Mouse (Mus musculus): Measurements from ENCODE around the gene Aspn. TPM values are rescaled to one million over a fixed set of nuclear protein-coding genes. Genes with fewer than 3 reads are reported as not detected.
"Not testable (repeated sequence)": the region's sequence is repeated elsewhere in the genome, so short reads cannot be mapped to it uniquely, and the experiment has no call there.

Aspn gene
- polyA plus RNA-seq, 1 experiment from 2014 or later = 62.9 TPM

DNA sequence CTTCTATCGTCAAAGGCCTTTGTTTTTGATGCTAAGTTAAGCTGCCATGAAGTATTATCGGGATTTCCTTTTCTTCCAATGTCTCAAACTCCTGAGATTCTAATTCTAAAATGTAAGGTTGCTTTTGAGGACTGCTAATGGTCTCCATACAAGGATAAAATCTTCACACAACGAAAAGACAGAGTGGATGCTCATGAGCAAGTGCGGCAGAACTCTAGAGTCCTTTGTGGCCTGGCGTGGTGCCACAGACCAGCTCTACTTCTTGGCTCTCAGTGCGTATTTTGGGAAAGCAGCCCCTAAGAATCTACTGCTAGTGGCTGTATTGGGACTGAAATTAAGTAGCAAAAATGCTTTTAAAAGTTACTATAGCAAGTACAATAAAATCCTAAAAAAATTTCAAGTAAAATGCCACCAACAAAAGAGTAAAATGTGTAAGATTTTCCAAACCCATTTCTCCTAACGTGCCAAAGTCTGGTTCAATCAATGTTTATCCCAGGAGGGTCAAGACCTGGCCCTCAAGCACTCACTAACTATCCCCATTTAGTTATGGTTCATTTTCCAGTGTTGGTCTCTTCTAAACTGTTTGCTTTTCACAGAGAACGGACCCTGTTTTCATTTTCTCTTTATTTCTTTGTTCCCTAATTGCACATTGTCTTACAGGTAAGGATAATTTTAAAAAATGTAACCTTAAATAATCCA is 40.2 kb downstream of the Aspn start:
- Histone ChIP-seq H3K9ac (0 out of 2 replicates have a peak overlapping the region, but pooled peaks have one; percentile 16), H3K9me3 (no peaks in the 10 kb centered on the region), H3K4me1 (peaks cover 16% of the 10 kb centered on the region), H3K4me2 (peak overlapping the region; percentile 24), H3K27ac (peak overlapping the region; percentile 84), H3K4me3 (no peak overlapping the region), H3K36me3 (no peaks in the 10 kb centered on the region), H3K27me3 (no peaks in the 10 kb centered on the region)
- ATAC-seq (ENCODE audit: insufficient number of reproducible peaks, insufficient read depth, low FRiP score, low TSS enrichment, low read depth) = no peak
- 51% methylated on average over 8 of the region's 8 CpGs for WGBS

DNA sequence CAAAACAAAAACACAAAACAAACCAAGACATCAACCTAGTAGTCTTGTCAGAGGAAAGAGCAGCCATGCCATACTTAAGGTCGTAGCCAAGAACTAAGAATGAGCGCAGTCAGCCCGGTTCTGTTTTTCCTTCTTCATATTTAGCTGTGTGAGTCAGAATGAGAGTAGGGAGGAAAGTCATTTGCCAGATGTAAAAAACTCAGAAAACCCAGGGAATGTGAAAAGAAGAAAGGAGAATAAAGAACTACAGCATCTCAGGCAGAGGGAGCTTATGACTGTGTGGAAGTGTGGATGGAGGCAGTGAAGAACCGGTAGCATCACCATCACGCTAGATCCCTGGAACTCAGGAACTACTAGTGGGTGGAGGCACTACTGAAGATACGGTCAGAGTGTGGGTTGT is 41.8 kb downstream of the Aspn start:
- H3K9ac ChIP-seq = no peak overlapping the region
- no peak overlapping the region for H3K27ac ChIP-seq
- 95% methylated on average over 6 of the region's 6 CpGs for WGBS
- H3K4me3 ChIP-seq = no peak overlapping the region
- no peak overlapping the region for H3K4me2 ChIP-seq
- H3K4me1 ChIP-seq = peaks cover 15% of the 10 kb centered on the region
- H3K9me3 ChIP-seq = no peaks in the 10 kb centered on the region
- no peaks in the 10 kb centered on the region for H3K27me3 ChIP-seq
- no peak for ATAC-seq (ENCODE audit: insufficient number of reproducible peaks, insufficient read depth, low FRiP score, low TSS enrichment, low read depth)
- no peaks in the 10 kb centered on the region for H3K36me3 ChIP-seq

DNA sequence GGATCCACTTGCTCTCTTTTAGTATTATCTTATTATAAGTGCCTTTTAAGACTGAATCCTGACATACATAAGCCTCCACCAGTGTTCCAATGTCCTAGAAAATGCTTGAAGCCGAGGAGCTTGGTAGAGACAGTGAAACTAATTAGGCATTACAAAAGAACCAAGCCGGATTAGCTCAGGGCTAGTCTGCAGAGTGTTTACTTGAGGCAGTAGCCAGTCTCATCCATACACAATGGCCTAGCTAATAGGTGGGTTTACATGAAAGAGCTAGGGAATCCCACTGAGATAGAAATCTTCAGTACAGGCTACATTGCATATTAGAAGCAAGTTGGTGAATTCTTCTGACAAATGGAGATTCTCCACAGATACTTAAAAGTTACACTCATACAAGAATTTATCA is 58.3 kb downstream of the Aspn start:
- WGBS = 65% methylated on average over 2 of the region's 2 CpGs
- not testable (repeated sequence) for H3K4me1 ChIP-seq; H3K4me3 ChIP-seq; H3K27ac ChIP-seq; H3K27me3 ChIP-seq; H3K36me3 ChIP-seq; H3K9ac ChIP-seq; ATAC-seq (ENCODE audit: insufficient number of reproducible peaks, insufficient read depth, low FRiP score, low TSS enrichment, low read depth); H3K4me2 ChIP-seq; H3K9me3 ChIP-seq

DNA sequence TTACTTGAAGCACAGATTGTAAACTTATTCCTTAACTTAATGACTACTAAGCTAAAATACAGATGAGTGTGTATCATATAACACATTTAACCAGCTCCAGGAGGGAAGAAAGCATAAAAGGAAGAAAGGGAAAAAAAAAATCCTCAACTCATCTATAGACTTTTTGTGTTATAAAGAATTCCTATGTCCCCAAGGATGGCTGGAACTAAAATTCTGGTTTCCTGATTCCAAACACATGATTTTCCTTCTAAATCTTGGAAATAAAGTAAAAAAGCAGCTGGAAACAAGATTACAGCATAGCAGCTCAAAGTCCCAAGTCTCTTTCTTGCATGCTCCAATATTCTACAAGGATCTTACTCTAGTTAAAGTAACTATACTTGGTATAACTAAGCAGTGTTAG is 59.4 kb downstream of the Aspn start:
- ATAC-seq (ENCODE audit: insufficient number of reproducible peaks, insufficient read depth, low FRiP score, low TSS enrichment, low read depth) = no peak
- Histone ChIP-seq H3K9ac (no peak overlapping the region), H3K4me3 (no peak overlapping the region), H3K4me2 (no peak overlapping the region), H3K36me3 (no peaks in the 10 kb centered on the region), H3K27ac (no peak overlapping the region), H3K4me1 (0 out of 2 replicates have a peak, but pooled peaks cover 3% of the 10 kb centered on the region), H3K9me3 (no peaks in the 10 kb centered on the region), H3K27me3 (no peaks in the 10 kb centered on the region)

DNA sequence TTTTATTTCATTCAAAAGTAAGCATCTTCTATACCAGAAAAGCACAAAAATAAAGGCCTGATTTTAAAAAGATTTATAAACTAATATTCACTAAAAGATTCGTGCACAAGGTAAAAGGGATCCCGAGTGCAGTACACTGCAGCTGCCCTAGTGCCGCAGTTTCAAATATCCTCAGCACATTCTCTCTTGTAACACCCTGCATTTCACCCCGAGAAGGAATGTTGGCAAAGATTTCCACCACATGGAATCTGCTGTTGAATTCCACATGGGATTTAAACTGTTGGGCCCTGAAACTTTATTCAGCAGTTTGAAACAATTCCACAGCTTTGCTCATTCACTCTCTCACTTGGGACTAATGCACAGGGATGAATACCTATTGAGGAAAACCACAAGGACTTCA is 63.5 kb downstream of the Aspn start, which contains the start of gene Ogn:
Gene Ogn (plus strand): TSS at position 333 of the 400 bp plus-strand sequence.
- Histone ChIP-seq H3K4me1 (peaks cover 3% of the 10 kb centered on the region; the same call in 1 of the 2 replicates), H3K27ac (peak within 1 kb of the TSS; percentile 82), H3K4me3 (peak within 1 kb of the TSS; percentile 35), H3K36me3 (no peaks in the 10 kb centered on the region), H3K9ac (peak within 1 kb of the TSS; percentile 61; the same call in 1 of the 2 replicates), H3K9me3 (no peaks in the 10 kb centered on the region), H3K27me3 (no peaks in the 10 kb centered on the region), H3K4me2 (peak within 1 kb of the TSS; percentile 51)
- WGBS = 17% methylated on average over 4 of the region's 4 CpGs
- 0 out of 2 replicates have a peak, but pooled peaks have one; percentile 59 for ATAC-seq (ENCODE audit: insufficient number of reproducible peaks, insufficient read depth, low FRiP score, low TSS enrichment, low read depth)

DNA sequence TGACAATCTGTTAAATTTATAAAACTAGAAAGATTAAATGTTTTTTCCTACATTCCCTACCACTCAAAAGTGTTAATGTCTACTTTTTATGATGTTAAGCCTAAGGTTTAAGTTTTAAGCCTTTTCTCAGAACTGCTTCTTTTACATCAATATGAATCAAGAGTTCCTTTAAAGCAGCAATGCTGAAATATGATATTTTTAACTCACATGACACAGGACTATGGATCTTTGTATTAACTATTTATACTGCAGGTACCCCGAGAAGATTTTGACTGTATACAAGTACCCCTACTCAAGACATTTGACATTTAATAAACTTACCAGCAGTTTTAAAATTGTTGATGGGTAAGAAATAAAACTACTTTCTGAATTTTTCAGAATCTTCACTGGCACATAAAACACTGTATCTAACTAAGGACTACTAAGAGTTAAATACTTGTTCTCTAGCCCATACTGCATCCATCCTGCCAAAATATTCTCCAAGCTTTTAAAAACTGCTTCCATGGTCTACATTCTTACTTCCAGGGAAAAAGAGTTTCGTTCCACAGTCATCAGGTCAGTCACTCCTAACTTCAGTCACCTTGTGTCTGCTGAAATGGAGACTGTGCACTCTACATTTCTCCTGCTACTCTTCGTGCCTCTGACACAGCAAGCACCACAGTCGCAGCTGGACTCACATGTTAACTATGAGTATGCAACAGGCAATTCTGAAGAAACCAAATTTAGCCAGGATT is 64.5 kb downstream of the Aspn start:
- H3K4me1 ChIP-seq = peaks cover 3% of the 10 kb centered on the region; the same call in 1 of the 2 replicates
- H3K9me3 ChIP-seq = no peaks in the 10 kb centered on the region
- peak overlapping the region; percentile 35 for H3K4me3 ChIP-seq
- H3K27ac ChIP-seq = peak overlapping the region; percentile 82
- WGBS = 38% methylated on average over 4 of the region's 4 CpGs
- H3K27me3 ChIP-seq = no peaks in the 10 kb centered on the region
- H3K36me3 ChIP-seq = 0 out of 2 replicates have a peak, but pooled peaks cover 5% of the 10 kb centered on the region
- H3K4me2 ChIP-seq = peak overlapping the region; percentile 51
- peak overlapping the region; percentile 61; the same call in 1 of the 2 replicates for H3K9ac ChIP-seq
- ATAC-seq (ENCODE audit: insufficient number of reproducible peaks, insufficient read depth, low FRiP score, low TSS enrichment, low read depth) = no peak

DNA sequence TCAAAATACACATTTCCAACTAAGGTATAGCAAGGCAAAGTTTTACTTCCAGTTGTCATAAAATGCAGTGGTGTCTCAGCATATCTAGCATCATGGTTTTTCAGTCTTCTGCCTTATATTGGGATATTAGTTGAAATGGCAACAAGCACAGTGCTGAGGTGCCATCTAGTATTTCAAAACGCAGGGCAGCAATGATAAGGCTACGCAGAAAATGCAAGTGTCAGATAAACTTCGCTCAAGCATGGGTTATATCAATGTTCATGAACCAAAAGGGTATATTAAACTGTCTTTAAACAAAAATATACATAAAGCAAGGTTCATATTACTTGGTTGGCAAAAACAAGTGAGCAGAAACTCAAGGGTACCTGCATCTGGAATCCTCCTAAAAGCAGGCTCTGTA is 72.8 kb downstream of the Aspn start:
- 89% methylated on average over 3 of the region's 3 CpGs for WGBS
- Histone ChIP-seq H3K27ac (no peak overlapping the region), H3K9ac (no peak overlapping the region), H3K27me3 (no peaks in the 10 kb centered on the region), H3K4me2 (no peak overlapping the region), H3K36me3 (peaks cover 19% of the 10 kb centered on the region; the same call in 1 of the 2 replicates), H3K9me3 (no peaks in the 10 kb centered on the region), H3K4me3 (no peak overlapping the region), H3K4me1 (0 out of 2 replicates have a peak, but pooled peaks cover 3% of the 10 kb centered on the region)
- no peak for ATAC-seq (ENCODE audit: insufficient number of reproducible peaks, insufficient read depth, low FRiP score, low TSS enrichment, low read depth)

Other genes with a start within 250 kb of the Aspn start
- 0.55 and 1.00 TPM in 2 replicates for gene Fgd3, start 224.1 kb upstream of the Aspn start, polyA plus RNA-seq (2015; fragmentation: Nextera tagmentation; extraction: Ambion mirVana)
- 33.1 and 35.0 TPM in 2 replicates for gene Bicd2, start 202.9 kb upstream of the Aspn start, polyA plus RNA-seq (2015; fragmentation: Nextera tagmentation; extraction: Ambion mirVana)
- 13.7 and 14.4 TPM in 2 replicates for gene Ippk, start 123.2 kb upstream of the Aspn start, polyA plus RNA-seq (2015; fragmentation: Nextera tagmentation; extraction: Ambion mirVana)
- gene Tes3-ps, start 51.1 kb upstream of the Aspn start, polyA plus RNA-seq (2015; fragmentation: Nextera tagmentation; extraction: Ambion mirVana) = 1.4 and 2.7 TPM in 2 replicates
- 1.3 and 1.4 TPM in 2 replicates for gene Ecm2, start 39.6 kb upstream of the Aspn start, polyA plus RNA-seq (2015; fragmentation: Nextera tagmentation; extraction: Ambion mirVana)
- gene Omd, start 38.0 kb downstream of the Aspn start, polyA plus RNA-seq (2015; fragmentation: Nextera tagmentation; extraction: Ambion mirVana) = 14.6 and 18.8 TPM in 2 replicates
- gene Ogn, start 63.6 kb downstream of the Aspn start, polyA plus RNA-seq (2015; fragmentation: Nextera tagmentation; extraction: Ambion mirVana) = 90.4 and 112 TPM in 2 replicates
- gene Cenpp, start 108.3 kb downstream of the Aspn start, polyA plus RNA-seq (2015; fragmentation: Nextera tagmentation; extraction: Ambion mirVana) = 27.2 and 29.4 TPM in 2 replicates
- gene Nol8, start 108.6 kb downstream of the Aspn start, polyA plus RNA-seq (2015; fragmentation: Nextera tagmentation; extraction: Ambion mirVana) = 17.1 and 17.5 TPM in 2 replicates
- gene Iars, start 137.7 kb downstream of the Aspn start, polyA plus RNA-seq (2015; fragmentation: Nextera tagmentation; extraction: Ambion mirVana) = 66.6 and 75.3 TPM in 2 replicates